Mouse (Mus musculus) embryonic facial prominence, embryonic 15.5 days (tissue): ENCODE results near the gene Tctn1. TPM values are rescaled to one million over a fixed set of nuclear protein-coding genes. Genes with fewer than 3 reads are reported as not detected.

ENCODE experiments used
- ATAC-seq: fragments of 200-750 bp; cut with Nextera tagmentation; 2 replicates; pipeline ENCODE4 v1.8.0; 2017; ENCODE audit warnings: low read depth, moderate TSS enrichment; ENCODE audit not compliant: insufficient number of reproducible peaks, low FRiP score, low TSS enrichment
- H3K27ac ChIP-seq: fragments of 300-500 bp; sonication (generic); replicated peaks from 2 replicates; pipeline ENCODE4 v1.5.1; 2015; ENCODE audit warnings: mild to moderate bottlenecking, inconsistent platforms
- H3K27me3 ChIP-seq: fragments of 300-500 bp; sonication (generic); 2 replicates; pipeline ENCODE4 v1.6.1; 2015; ENCODE audit warnings: inconsistent platforms
- H3K36me3 ChIP-seq: fragments of 300-500 bp; sonication (generic); 2 replicates; pipeline ENCODE4 v1.6.1; 2015; ENCODE audit warnings: mild to moderate bottlenecking, inconsistent platforms
- H3K4me1 ChIP-seq: fragments of 300-500 bp; sonication (generic); 2 replicates; pipeline ENCODE4 v1.6.1; 2015; ENCODE audit warnings: inconsistent platforms
- H3K4me2 ChIP-seq: fragments of 300-500 bp; sonication (generic); replicated peaks from 2 replicates; pipeline ENCODE4 v1.6.1; 2015; ENCODE audit warnings: mild to moderate bottlenecking, inconsistent platforms
- H3K4me3 ChIP-seq: fragments of 300-500 bp; sonication (generic); replicated peaks from 2 replicates; pipeline ENCODE4 v1.5.1; 2015; ENCODE audit warnings: mild to moderate bottlenecking, inconsistent platforms
- H3K9ac ChIP-seq: fragments of 300-500 bp; sonication (generic); 2 replicates; pipeline ENCODE4 v1.6.1; 2015; ENCODE audit warnings: inconsistent platforms
- H3K9me3 ChIP-seq: fragments of 300-500 bp; sonication (generic); replicated peaks from 2 replicates; pipeline ENCODE4 v1.6.1; 2016; ENCODE audit warnings: inconsistent platforms
- WGBS: fragments of 180-500 bp; shearing (Covaris S2); methylation state at CpG from one replicate; pipeline ENCODE4 v1.1.7; 2015; 5-methylcytosine and 5-hydroxymethylcytosine counted together
- polyA plus RNA-seq: library from polyadenylated mRNA; unstranded; fragments of >200 nt; fragmentation: Nextera tagmentation; extraction: Ambion mirVana; gene quantifications from 2 replicates; pipeline ENCODE4 v1.2.1, GENCODE M21; 2015

Tctn1 gene
- polyA plus RNA-seq, 1 experiment from 2014 or later = 7.5 TPM

- no peak overlapping the region for H3K27ac ChIP-seq
- H3K4me3 ChIP-seq = no peak overlapping the region
- H3K9ac ChIP-seq = no peak overlapping the region
- no peak for ATAC-seq
- WGBS = 22% methylated on average over 5 of the region's 5 CpGs
- no peaks in the 10 kb centered on the region for H3K36me3 ChIP-seq
- H3K4me2 ChIP-seq = no peak overlapping the region
- no peaks in the 10 kb centered on the region for H3K27me3 ChIP-seq
- H3K9me3 ChIP-seq = no peaks in the 10 kb centered on the region
- peaks cover 10% of the 10 kb centered on the region for H3K4me1 ChIP-seq
Observed at GRCm38 (mm10) chr5:122267899-122268298, 3.6 kb upstream of the Tctn1 start.

- no peaks in the 10 kb centered on the region for H3K9me3 ChIP-seq
- H3K4me1 ChIP-seq = peaks cover 11% of the 10 kb centered on the region
- H3K27ac ChIP-seq = no peak overlapping the region
- ATAC-seq = no peak
- H3K9ac ChIP-seq = no peak overlapping the region
- H3K27me3 ChIP-seq = no peaks in the 10 kb centered on the region
- 70% methylated on average over 7 of the region's 7 CpGs for WGBS
- H3K4me3 ChIP-seq = no peak overlapping the region
- H3K4me2 ChIP-seq = no peak overlapping the region
- no peaks in the 10 kb centered on the region for H3K36me3 ChIP-seq
Observed at GRCm38 (mm10) chr5:122267136-122267535, 2.9 kb upstream of the Tctn1 start.

GRCm38 (mm10) chr5:122265942-122266341, 1.7 kb upstream of the Tctn1 start:
- Histone ChIP-seq H3K4me2 (no peak overlapping the region), H3K27ac (no peak overlapping the region), H3K27me3 (no peaks in the 10 kb centered on the region), H3K4me1 (peaks cover 11% of the 10 kb centered on the region), H3K36me3 (no peaks in the 10 kb centered on the region), H3K9ac (no peak overlapping the region), H3K4me3 (no peak overlapping the region), H3K9me3 (no peaks in the 10 kb centered on the region)
- WGBS = 97% methylated on average over 2 of the region's 2 CpGs
- no peak for ATAC-seq

- H3K9me3 ChIP-seq = no peaks in the 10 kb centered on the region
- 65% methylated on average over 3 of the region's 3 CpGs for WGBS
- no peak overlapping the region for H3K4me3 ChIP-seq
- no peak overlapping the region for H3K27ac ChIP-seq
- H3K4me2 ChIP-seq = no peak overlapping the region
- no peaks in the 10 kb centered on the region for H3K27me3 ChIP-seq
- ATAC-seq = no peak
- H3K4me1 ChIP-seq = peaks cover 11% of the 10 kb centered on the region
- H3K36me3 ChIP-seq = 0 out of 2 replicates have a peak, but pooled peaks cover 4% of the 10 kb centered on the region
- H3K9ac ChIP-seq = no peak overlapping the region
Observed at GRCm38 (mm10) chr5:122265187-122265586, 927 bp upstream of the Tctn1 start.

- no peak overlapping the region for H3K4me3 ChIP-seq
- ATAC-seq = no peak
- H3K4me1 ChIP-seq = peaks cover 11% of the 10 kb centered on the region
- no peaks in the 10 kb centered on the region for H3K27me3 ChIP-seq
- peaks cover 31% of the 10 kb centered on the region for H3K36me3 ChIP-seq
- no peaks in the 10 kb centered on the region for H3K9me3 ChIP-seq
- no peak overlapping the region for H3K27ac ChIP-seq
- no peak overlapping the region for H3K4me2 ChIP-seq
- WGBS = 61% methylated on average over 7 of the region's 7 CpGs
- H3K9ac ChIP-seq = no peak overlapping the region
Observed at GRCm38 (mm10) chr5:122262104-122262503, 2.2 kb downstream of the Tctn1 start.

- H3K27me3 ChIP-seq = no peaks in the 10 kb centered on the region
- H3K9ac ChIP-seq = no peak overlapping the region
- H3K9me3 ChIP-seq = no peaks in the 10 kb centered on the region
- H3K4me3 ChIP-seq = no peak overlapping the region
- ATAC-seq = no peak
- H3K27ac ChIP-seq = no peak overlapping the region
- no peak overlapping the region for H3K4me2 ChIP-seq
- peaks cover 3% of the 10 kb centered on the region for H3K4me1 ChIP-seq
- H3K36me3 ChIP-seq = peaks cover 64% of the 10 kb centered on the region
- 74% methylated on average over 6 of the region's 6 CpGs for WGBS
Observed at GRCm38 (mm10) chr5:122258027-122258741, 6.1 kb downstream of the Tctn1 start.

DNA sequence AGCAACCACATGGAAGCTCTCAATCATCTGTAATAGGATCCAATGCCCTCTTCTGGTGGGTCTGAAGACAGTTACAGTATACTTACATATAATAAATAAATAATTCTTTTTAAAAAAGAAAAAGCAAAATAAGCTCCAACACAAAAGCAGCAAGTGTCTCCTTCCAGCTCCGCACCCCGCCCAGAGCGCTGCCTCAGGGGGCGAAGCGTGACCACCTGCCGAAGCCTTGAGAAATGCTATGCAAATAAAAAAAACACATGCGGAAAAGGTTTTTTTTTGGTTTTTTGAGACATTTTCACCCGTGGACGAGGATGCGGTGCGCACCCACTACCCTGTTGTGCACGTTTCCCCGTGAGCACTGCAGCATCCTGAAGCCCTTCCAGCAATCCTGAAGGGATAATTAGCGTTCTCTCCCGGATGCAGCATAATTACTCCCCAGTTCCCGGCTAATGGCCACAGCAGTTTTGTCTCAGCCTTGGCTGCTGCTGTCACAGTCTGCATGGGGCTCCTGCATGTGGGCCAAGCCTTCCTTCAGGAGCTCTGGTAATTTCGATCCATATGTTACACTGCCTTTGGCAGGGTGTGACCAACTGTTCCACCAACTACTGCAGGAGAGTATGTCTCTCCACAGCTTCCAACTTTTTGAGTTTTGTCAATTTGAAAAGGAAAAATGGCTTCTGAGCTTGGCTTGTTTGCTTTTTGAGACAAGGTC, 12.2 kb downstream of the Tctn1 start:
- Histone ChIP-seq H3K4me2 (no peak overlapping the region), H3K36me3 (peaks cover 71% of the 10 kb centered on the region), H3K27ac (no peak overlapping the region), H3K4me3 (no peak overlapping the region), H3K4me1 (no peaks in the 10 kb centered on the region), H3K27me3 (no peaks in the 10 kb centered on the region), H3K9ac (no peak overlapping the region), H3K9me3 (no peaks in the 10 kb centered on the region)
- WGBS = 79% methylated on average over 17 of the region's 17 CpGs
- ATAC-seq = no peak

- Histone ChIP-seq H3K27me3 (no peaks in the 10 kb centered on the region), H3K4me2 (no peak overlapping the region), H3K4me3 (no peak overlapping the region), H3K4me1 (no peaks in the 10 kb centered on the region), H3K36me3 (peaks cover 48% of the 10 kb centered on the region), H3K9me3 (no peaks in the 10 kb centered on the region), H3K27ac (no peak overlapping the region), H3K9ac (no peak overlapping the region)
- ATAC-seq = no peak
- 88% methylated on average over 4 of the region's 4 CpGs for WGBS
Observed at GRCm38 (mm10) chr5:122249281-122249680, 15.0 kb downstream of the Tctn1 start.

DNA sequence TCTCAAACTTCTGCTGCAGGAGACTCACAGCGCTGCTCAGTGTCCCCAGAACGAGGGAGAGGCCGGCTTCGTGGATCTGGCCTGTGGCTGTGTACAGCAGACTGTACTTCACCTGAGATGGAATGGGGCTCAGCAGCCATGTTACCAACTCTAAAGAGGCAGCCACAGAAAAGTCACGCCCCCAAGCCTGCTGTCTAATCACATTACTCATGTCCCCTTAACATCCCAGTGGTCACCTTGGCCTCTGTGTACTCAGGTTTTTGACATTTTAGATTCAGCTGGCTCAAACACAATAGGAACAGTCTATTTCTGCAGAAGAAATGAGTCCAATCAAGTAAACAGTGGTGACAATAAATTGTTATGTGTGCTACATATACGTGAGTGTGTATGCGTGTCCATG, 16.3 kb downstream of the Tctn1 start:
- no peak overlapping the region for H3K4me3 ChIP-seq
- H3K4me1 ChIP-seq = 0 out of 2 replicates have a peak, but pooled peaks cover 4% of the 10 kb centered on the region
- no peak overlapping the region for H3K4me2 ChIP-seq
- H3K36me3 ChIP-seq = peaks cover 48% of the 10 kb centered on the region
- 90% methylated on average over 7 of the region's 7 CpGs for WGBS
- no peak for ATAC-seq
- no peak overlapping the region for H3K9ac ChIP-seq
- H3K27me3 ChIP-seq = no peaks in the 10 kb centered on the region
- H3K27ac ChIP-seq = no peak overlapping the region
- no peaks in the 10 kb centered on the region for H3K9me3 ChIP-seq

GRCm38 (mm10) chr5:122247529-122247928, 16.7 kb downstream of the Tctn1 start:
- H3K36me3 ChIP-seq = peaks cover 47% of the 10 kb centered on the region
- no peak overlapping the region for H3K4me2 ChIP-seq
- no peak overlapping the region for H3K27ac ChIP-seq
- H3K27me3 ChIP-seq = no peaks in the 10 kb centered on the region
- no peak for ATAC-seq
- H3K9ac ChIP-seq = no peak overlapping the region
- H3K4me1 ChIP-seq = 0 out of 2 replicates have a peak, but pooled peaks cover 4% of the 10 kb centered on the region
- WGBS = 75% methylated on average over 11 of the region's 11 CpGs
- no peak overlapping the region for H3K4me3 ChIP-seq
- no peaks in the 10 kb centered on the region for H3K9me3 ChIP-seq

DNA sequence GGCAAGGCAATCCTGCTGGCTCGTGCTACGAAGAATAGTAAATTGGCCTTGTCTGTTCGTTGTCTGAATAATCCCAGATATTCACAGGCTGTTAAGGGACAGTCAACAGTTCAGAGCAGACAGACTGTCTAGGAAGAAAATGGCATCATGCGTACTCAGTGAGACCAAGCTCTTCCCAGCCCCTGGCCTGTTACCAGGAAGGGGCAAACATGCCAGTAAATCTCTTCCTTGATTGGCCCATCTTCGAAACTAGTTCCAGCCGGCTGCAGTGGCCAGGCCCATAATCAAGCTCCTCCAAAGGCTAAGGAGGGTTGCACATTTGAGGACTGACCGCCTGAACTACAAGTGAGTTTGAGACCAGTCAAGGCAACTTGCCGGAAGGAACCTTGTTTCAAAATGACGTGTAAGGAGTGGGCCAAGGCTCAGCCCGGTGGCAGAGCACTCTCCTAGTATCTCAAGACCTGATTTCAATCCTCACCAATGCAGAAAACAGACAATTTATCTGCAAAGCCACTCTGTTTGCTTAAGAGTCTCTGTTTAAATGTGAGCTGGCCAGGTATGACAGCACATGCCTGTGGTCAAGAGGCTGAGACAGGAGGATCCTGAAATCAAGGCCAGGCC, 17.6 kb downstream of the Tctn1 start:
- Histone ChIP-seq H3K36me3 (peaks cover 44% of the 10 kb centered on the region), H3K27me3 (no peaks in the 10 kb centered on the region), H3K4me2 (no peak overlapping the region), H3K27ac (no peak overlapping the region), H3K9me3 (no peaks in the 10 kb centered on the region), H3K9ac (no peak overlapping the region), H3K4me1 (0 out of 2 replicates have a peak, but pooled peaks cover 4% of the 10 kb centered on the region), H3K4me3 (no peak overlapping the region)
- WGBS = 82% methylated on average over 10 of the region's 10 CpGs
- no peak for ATAC-seq
